Mouse (Mus musculus): ENCODE data around the gene Son.

GRCm38 (mm10) chr16:91661397-91661796, 14.1 kb downstream of the Son start:
- TF ChIP-seq CTCF (IDR thresholded peaks at IDR 0.05; ENCODE audit: insufficient read depth, low read length): no peak
- TF ChIP-seq POLR2A (IDR thresholded peaks at IDR 0.05; ENCODE audit: borderline replicate concordance, extremely low read depth, low read depth, low read length): no peak

Measured in lung, adult 2 months (tissue).